Mouse (Mus musculus): ENCODE data around the gene Slc36a4.

DNA sequence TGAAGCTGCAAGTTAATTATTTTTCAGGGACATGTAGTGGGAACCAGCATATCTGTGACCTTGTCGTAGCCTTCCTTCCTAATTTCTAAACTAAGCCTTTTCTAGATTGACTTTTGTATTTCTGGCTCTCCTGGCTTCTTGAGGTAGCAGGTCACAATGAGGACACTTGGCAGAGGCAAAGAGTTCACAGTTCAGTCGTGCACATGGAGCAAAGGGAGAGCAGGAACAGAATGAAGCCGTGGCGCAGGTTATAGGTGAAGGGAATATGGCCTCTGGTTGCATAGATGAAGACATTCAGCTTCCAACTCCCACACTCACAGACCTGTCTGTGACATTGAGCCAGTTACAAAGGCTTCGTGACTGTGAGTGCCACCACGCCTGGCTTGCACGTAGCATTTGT is 44.9 kb upstream of the Slc36a4 start:
- TF ChIP-seq CTCF (IDR thresholded peaks at IDR 0.05): no peak
- TF ChIP-seq EP300 (IDR thresholded peaks at IDR 0.05): no peak

All from lung, postnatal 0 days (tissue).